Mouse (Mus musculus): ENCODE results near the gene Sdr39u1. TPM values are rescaled to one million over a fixed set of nuclear protein-coding genes. Genes with fewer than 3 reads are reported as not detected.

Sdr39u1 gene
- polyA plus RNA-seq, 1 experiment from 2014 or later = 56.0 TPM

DNA sequence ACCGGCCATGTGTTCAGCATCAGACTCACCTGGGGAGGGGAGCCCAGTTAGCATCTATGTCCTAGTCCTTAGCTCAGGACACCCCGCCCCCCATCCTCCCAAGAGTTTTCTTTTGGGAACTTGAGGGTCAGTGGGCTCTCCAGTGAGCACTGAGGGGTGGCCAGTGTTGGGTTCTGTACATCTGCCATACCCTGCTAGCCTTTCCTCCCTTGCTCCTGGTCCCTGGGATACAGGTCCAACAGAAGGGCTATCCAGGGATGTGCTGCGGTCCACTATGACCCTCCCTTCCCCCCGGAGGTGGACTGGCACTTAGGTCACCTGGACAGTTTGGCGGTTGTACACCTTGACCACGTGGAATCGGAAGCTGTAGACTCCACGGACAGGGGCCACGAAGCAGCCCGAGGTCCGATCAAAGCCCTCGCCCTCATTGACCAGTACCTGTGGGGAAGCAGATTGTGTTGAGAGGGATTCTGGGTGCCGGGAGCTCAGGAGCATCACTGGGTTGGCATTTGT is 16.9 kb downstream of the Sdr39u1 start:
- peak overlapping the region; percentile 58 for H3K27ac ChIP-seq
- peaks cover 32% of the 10 kb centered on the region for H3K4me1 ChIP-seq
- H3K9me3 ChIP-seq = no peaks in the 10 kb centered on the region
- H3K9ac ChIP-seq = no peak overlapping the region
- H3K27me3 ChIP-seq (replicated peaks) = no peaks in the 10 kb centered on the region
- H3K36me3 ChIP-seq = peaks cover 14% of the 10 kb centered on the region; the same call in 1 of the 2 replicates
- WGBS = 90% methylated on average over 13 of the region's 13 CpGs
- no peak for ATAC-seq (ENCODE audit: insufficient read depth, low FRiP score, low read depth)
- H3K4me2 ChIP-seq = no peak overlapping the region
- no peak overlapping the region for H3K4me3 ChIP-seq (replicated peaks)

DNA sequence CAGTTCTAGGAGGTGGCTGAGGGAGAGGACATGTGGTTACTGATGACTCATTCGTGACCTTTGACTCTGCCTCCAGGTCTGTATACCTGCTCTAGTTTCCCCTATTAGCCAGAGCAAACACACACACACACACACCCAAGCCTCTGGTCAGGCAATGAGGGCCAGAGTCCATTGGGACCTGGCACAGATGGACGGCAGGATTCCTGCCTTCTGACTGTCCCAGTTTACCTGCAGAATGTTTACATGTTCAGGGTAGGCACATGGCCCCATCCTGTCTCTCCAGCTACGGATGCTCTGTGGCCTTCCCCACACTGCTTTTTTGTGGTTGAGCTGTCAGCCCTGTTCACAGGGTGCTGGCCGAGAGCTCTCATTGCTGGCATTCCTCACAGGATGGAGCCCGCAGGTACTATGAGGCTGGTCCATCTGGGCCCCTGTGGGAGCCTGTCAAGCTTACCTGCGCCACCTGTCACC is 17.9 kb downstream of the Sdr39u1 start:
- peak; percentile 61 for ATAC-seq (ENCODE audit: insufficient read depth, low FRiP score, low read depth)
- 41% methylated on average over 6 of the region's 6 CpGs for WGBS

GRCm38 (mm10) chr14:55880982-55881381 is 19.1 kb downstream of the Sdr39u1 start:
- H3K27ac ChIP-seq = no peak overlapping the region
- WGBS = 68% methylated on average over 8 of the region's 8 CpGs

More for the DNA sequence above, 17.9 kb downstream of the Sdr39u1 start:
- H3K36me3 ChIP-seq = peaks cover 7% of the 10 kb centered on the region; the same call in 1 of the 2 replicates
- H3K4me2 ChIP-seq = no peak overlapping the region
- H3K4me1 ChIP-seq = peaks cover 29% of the 10 kb centered on the region
- H3K9me3 ChIP-seq = no peaks in the 10 kb centered on the region
- H3K9ac ChIP-seq = no peak overlapping the region
- H3K27me3 ChIP-seq (replicated peaks) = no peaks in the 10 kb centered on the region
- no peak overlapping the region for H3K4me3 ChIP-seq (replicated peaks)
- peak overlapping the region; percentile 58 for H3K27ac ChIP-seq

GRCm38 (mm10) chr14:55879623-55880022 is 20.5 kb downstream of the Sdr39u1 start:
- Histone ChIP-seq H3K9ac (no peak overlapping the region), H3K36me3 (no peaks in the 10 kb centered on the region), H3K4me1 (peaks cover 16% of the 10 kb centered on the region), H3K27me3 (replicated peaks) (no peaks in the 10 kb centered on the region), H3K4me3 (replicated peaks) (no peak overlapping the region), H3K4me2 (no peak overlapping the region), H3K9me3 (no peaks in the 10 kb centered on the region), H3K27ac (no peak overlapping the region)
- 47% methylated on average over 1 of the region's 1 CpGs for WGBS
- ATAC-seq (ENCODE audit: insufficient read depth, low FRiP score, low read depth) = no peak

More at GRCm38 (mm10) chr14:55880982-55881381, 19.1 kb downstream of the Sdr39u1 start:
- Histone ChIP-seq H3K4me1 (peaks cover 17% of the 10 kb centered on the region), H3K4me3 (replicated peaks) (no peak overlapping the region), H3K4me2 (no peak overlapping the region), H3K9me3 (no peaks in the 10 kb centered on the region), H3K27me3 (replicated peaks) (no peaks in the 10 kb centered on the region), H3K9ac (no peak overlapping the region), H3K36me3 (no peaks in the 10 kb centered on the region)
- no peak for ATAC-seq (ENCODE audit: insufficient read depth, low FRiP score, low read depth)

GRCm38 (mm10) chr14:55878316-55878940 is 21.7 kb downstream of the Sdr39u1 start:
- Histone ChIP-seq H3K9me3 (no peaks in the 10 kb centered on the region), H3K27me3 (replicated peaks) (no peaks in the 10 kb centered on the region), H3K4me3 (replicated peaks) (no peak overlapping the region), H3K36me3 (no peaks in the 10 kb centered on the region), H3K9ac (no peak overlapping the region), H3K4me1 (peaks cover 14% of the 10 kb centered on the region), H3K4me2 (no peak overlapping the region), H3K27ac (no peak overlapping the region)
- ATAC-seq (ENCODE audit: insufficient read depth, low FRiP score, low read depth) = no peak
- WGBS = 24% methylated on average over 7 of the region's 7 CpGs

GRCm38 (mm10) chr14:55877469-55878315 is 22.4 kb downstream of the Sdr39u1 start:
- 0 out of 2 replicates have a peak overlapping the region, but pooled peaks have one; percentile 5 for H3K4me2 ChIP-seq
- H3K36me3 ChIP-seq = no peaks in the 10 kb centered on the region
- H3K4me1 ChIP-seq = peaks cover 17% of the 10 kb centered on the region
- H3K9me3 ChIP-seq = no peaks in the 10 kb centered on the region
- no peak overlapping the region for H3K9ac ChIP-seq
- 9% methylated on average over 14 of the region's 14 CpGs for WGBS
- H3K4me3 ChIP-seq (replicated peaks) = no peak overlapping the region
- ATAC-seq (ENCODE audit: insufficient read depth, low FRiP score, low read depth) = no peak
- H3K27ac ChIP-seq = no peak overlapping the region
- H3K27me3 ChIP-seq (replicated peaks) = no peaks in the 10 kb centered on the region

GRCm38 (mm10) chr14:55873714-55874683 is 26.1 kb downstream of the Sdr39u1 start:
- H3K9ac ChIP-seq = no peak overlapping the region; the same call in 1 of the 2 replicates

DNA sequence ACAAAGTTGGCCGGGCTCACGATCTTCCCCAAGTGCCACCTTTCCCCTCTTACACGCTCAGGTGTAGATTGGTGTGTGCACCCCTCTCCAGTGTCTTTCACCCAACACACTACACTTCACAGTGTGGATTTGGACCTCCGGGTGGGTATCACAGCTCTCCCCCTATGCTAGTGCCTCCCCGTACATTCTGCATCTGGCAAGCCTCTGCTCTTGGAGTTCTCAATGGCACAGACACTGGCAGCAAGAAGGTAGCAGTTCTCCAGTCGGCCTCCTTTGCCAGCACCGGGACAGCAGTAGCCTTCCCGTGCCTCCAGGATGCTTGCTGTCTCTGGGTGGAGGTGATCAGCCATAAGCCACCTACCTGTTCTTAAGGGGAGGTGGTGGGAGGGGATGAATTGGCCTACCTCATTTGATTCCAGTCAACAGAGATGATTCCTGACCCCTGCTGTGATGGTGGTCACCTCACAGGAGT is 26.8 kb downstream of the Sdr39u1 start:
- Histone ChIP-seq H3K36me3 (peaks cover 39% of the 10 kb centered on the region), H3K27me3 (replicated peaks) (no peaks in the 10 kb centered on the region), H3K4me3 (replicated peaks) (no peak overlapping the region), H3K4me2 (no peak overlapping the region), H3K9me3 (no peaks in the 10 kb centered on the region), H3K27ac (no peak overlapping the region), H3K4me1 (peaks cover 12% of the 10 kb centered on the region), H3K9ac (no peak overlapping the region)
- WGBS = 78% methylated on average over 8 of the region's 8 CpGs
- ATAC-seq (ENCODE audit: insufficient read depth, low FRiP score, low read depth) = no peak

More at GRCm38 (mm10) chr14:55873714-55874683, 26.1 kb downstream of the Sdr39u1 start:
- H3K27ac ChIP-seq = no peak overlapping the region
- peak; percentile 8; the same call in 1 of the 2 replicates for ATAC-seq (ENCODE audit: insufficient read depth, low FRiP score, low read depth)
- WGBS = 11% methylated on average over 30 of the region's 30 CpGs
- peak overlapping the region; percentile 23; the same call in 1 of the 2 replicates for H3K4me3 ChIP-seq (replicated peaks)
- H3K4me2 ChIP-seq = peak overlapping the region; percentile 46
- no peaks in the 10 kb centered on the region for H3K27me3 ChIP-seq (replicated peaks)
- H3K36me3 ChIP-seq = peaks cover 32% of the 10 kb centered on the region
- H3K9me3 ChIP-seq = no peaks in the 10 kb centered on the region
- H3K4me1 ChIP-seq = peaks cover 12% of the 10 kb centered on the region

DNA sequence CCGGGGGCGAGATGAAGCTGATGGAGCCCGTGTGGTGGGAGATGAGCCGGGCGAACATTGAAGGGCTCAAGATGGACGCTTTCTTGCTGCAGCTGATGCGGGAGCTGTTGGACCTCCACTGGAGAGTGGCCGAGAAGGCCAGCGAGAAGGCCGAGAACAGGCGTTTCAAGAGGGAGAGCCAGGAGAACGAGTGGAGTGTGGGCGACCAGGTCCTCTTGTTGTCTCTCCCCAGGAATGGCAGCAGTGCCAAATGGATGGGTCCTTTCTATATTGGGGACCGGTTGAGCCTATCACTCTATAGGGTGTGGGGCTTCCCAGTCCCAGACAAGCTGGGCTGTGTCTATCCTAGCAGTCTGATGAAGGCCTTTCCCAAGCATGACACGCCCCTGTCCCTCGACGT is 27.5 kb downstream of the Sdr39u1 start:
- no peak; the same call in 1 of the 2 replicates for ATAC-seq (ENCODE audit: insufficient read depth, low FRiP score, low read depth)
- peaks cover 12% of the 10 kb centered on the region for H3K4me1 ChIP-seq

DNA sequence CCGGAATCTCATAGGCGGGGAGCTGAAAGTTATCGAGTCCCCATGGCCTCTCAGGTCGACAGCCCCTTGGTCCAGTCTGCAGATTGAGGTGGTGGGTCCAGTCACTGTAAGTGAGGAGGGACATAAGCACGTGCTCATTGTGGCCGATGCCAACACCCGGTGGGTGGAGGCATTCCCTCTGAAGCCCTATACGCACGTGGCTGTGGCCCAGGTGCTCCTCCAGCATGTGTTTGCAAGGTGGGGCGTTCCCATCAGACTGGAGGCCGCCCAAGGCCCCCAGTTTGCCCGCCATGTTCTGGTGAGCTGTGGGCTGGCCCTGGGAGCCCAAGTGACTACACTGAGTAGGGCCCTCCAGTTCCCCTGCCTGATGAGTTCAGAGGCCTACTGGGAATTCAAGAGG is 28.1 kb downstream of the Sdr39u1 start:
- H3K27me3 ChIP-seq (replicated peaks) = no peaks in the 10 kb centered on the region
- no peaks in the 10 kb centered on the region for H3K9me3 ChIP-seq
- H3K4me3 ChIP-seq (replicated peaks) = no peak overlapping the region
- H3K4me1 ChIP-seq = peaks cover 12% of the 10 kb centered on the region
- no peak overlapping the region for H3K9ac ChIP-seq
- ATAC-seq (ENCODE audit: insufficient read depth, low FRiP score, low read depth) = no peak
- no peak overlapping the region for H3K4me2 ChIP-seq
- no peak overlapping the region for H3K27ac ChIP-seq
- 88% methylated on average over 12 of the region's 12 CpGs for WGBS
- H3K36me3 ChIP-seq = peaks cover 47% of the 10 kb centered on the region

More for the DNA sequence above, 27.5 kb downstream of the Sdr39u1 start:
- Histone ChIP-seq H3K27me3 (replicated peaks) (no peaks in the 10 kb centered on the region), H3K9me3 (no peaks in the 10 kb centered on the region), H3K36me3 (peaks cover 47% of the 10 kb centered on the region), H3K9ac (no peak overlapping the region), H3K27ac (no peak overlapping the region), H3K4me3 (replicated peaks) (no peak overlapping the region), H3K4me2 (no peak overlapping the region)
- 87% methylated on average over 17 of the region's 17 CpGs for WGBS

- H3K4me1 ChIP-seq = peaks cover 12% of the 10 kb centered on the region
- no peak overlapping the region for H3K27ac ChIP-seq
- WGBS = 95% methylated on average over 6 of the region's 6 CpGs
- H3K9ac ChIP-seq = no peak overlapping the region
- no peak for ATAC-seq (ENCODE audit: insufficient read depth, low FRiP score, low read depth)
- no peak overlapping the region for H3K4me3 ChIP-seq (replicated peaks)
- no peak overlapping the region for H3K4me2 ChIP-seq
- H3K9me3 ChIP-seq = no peaks in the 10 kb centered on the region
- H3K36me3 ChIP-seq = peaks cover 65% of the 10 kb centered on the region
- H3K27me3 ChIP-seq (replicated peaks) = no peaks in the 10 kb centered on the region
Observed at GRCm38 (mm10) chr14:55869538-55869937, 30.6 kb downstream of the Sdr39u1 start.
